Mouse (Mus musculus): ENCODE measurements around the gene Gins2. TPM values are rescaled to one million over a fixed set of nuclear protein-coding genes. Genes with fewer than 3 reads are reported as not detected.

Gene Gins2
- total RNA-seq, 2 experiments from 2014 or later = 3.5 to 4.2 TPM

- DNase-seq (ENCODE audit: low spot score in 2 of 2) = no peak
Observed at GRCm38 (mm10) chr8:120567731-120568130, 21.4 kb downstream of the Gins2 start.

GRCm38 (mm10) chr8:120566681-120567080, 22.4 kb downstream of the Gins2 start:
- no peak for DNase-seq (ENCODE audit: low spot score in 2 of 2)

- no peak for DNase-seq (ENCODE audit: low spot score in 2 of 2)
Observed at GRCm38 (mm10) chr8:120565151-120565711, 23.9 kb downstream of the Gins2 start.

- peak in 1 of 2 experiments; percentile 73 for DNase-seq (ENCODE audit: low spot score in 2 of 2)
Observed at GRCm38 (mm10) chr8:120563851-120564837, 25.0 kb downstream of the Gins2 start.

GRCm38 (mm10) chr8:120563348-120563724, 25.8 kb downstream of the Gins2 start:
- DNase-seq (ENCODE audit: low spot score in 2 of 2) = no peak

- no peak for DNase-seq (ENCODE audit: low spot score in 2 of 2)
Observed at GRCm38 (mm10) chr8:120562680-120563347, 26.3 kb downstream of the Gins2 start.

- peak in 1 of 2 experiments; percentile 70 for DNase-seq (ENCODE audit: low spot score in 2 of 2)
Observed at GRCm38 (mm10) chr8:120561539-120562435, 27.3 kb downstream of the Gins2 start.

GRCm38 (mm10) chr8:120560535-120560934, 28.6 kb downstream of the Gins2 start:
- no peak for DNase-seq (ENCODE audit: low spot score in 2 of 2)

GRCm38 (mm10) chr8:120559654-120560053, 29.4 kb downstream of the Gins2 start:
- DNase-seq (ENCODE audit: low spot score in 2 of 2) = peak in 1 of 2 experiments; percentile 77

GRCm38 (mm10) chr8:120558162-120558561, 30.9 kb downstream of the Gins2 start:
- no peak for DNase-seq (ENCODE audit: low spot score in 2 of 2)

GRCm38 (mm10) chr8:120557170-120557965, 31.7 kb downstream of the Gins2 start:
- DNase-seq (ENCODE audit: low spot score in 2 of 2) = peak; percentile 89 to 96

- no peak for DNase-seq (ENCODE audit: low spot score in 2 of 2)
Observed at GRCm38 (mm10) chr8:120556198-120556892, 32.8 kb downstream of the Gins2 start.

GRCm38 (mm10) chr8:120554466-120555039, 34.6 kb downstream of the Gins2 start:
- no peak for DNase-seq (ENCODE audit: low spot score in 2 of 2)

- DNase-seq (ENCODE audit: low spot score in 2 of 2) = no peak
Observed at GRCm38 (mm10) chr8:120553441-120554123, 35.5 kb downstream of the Gins2 start.

- DNase-seq (ENCODE audit: low spot score in 2 of 2) = no peak
Observed at GRCm38 (mm10) chr8:120552509-120552908, 36.6 kb downstream of the Gins2 start.

GRCm38 (mm10) chr8:120551677-120551980, 37.5 kb downstream of the Gins2 start:
- no peak for DNase-seq (ENCODE audit: low spot score in 2 of 2)

GRCm38 (mm10) chr8:120550937-120551676, 38.0 kb downstream of the Gins2 start:
- DNase-seq (ENCODE audit: low spot score in 2 of 2) = no peak

GRCm38 (mm10) chr8:120550430-120550829, 38.7 kb downstream of the Gins2 start:
- no peak for DNase-seq (ENCODE audit: low spot score in 2 of 2)
